Mouse (Mus musculus): ENCODE results near the gene Abhd16a.

DNA sequence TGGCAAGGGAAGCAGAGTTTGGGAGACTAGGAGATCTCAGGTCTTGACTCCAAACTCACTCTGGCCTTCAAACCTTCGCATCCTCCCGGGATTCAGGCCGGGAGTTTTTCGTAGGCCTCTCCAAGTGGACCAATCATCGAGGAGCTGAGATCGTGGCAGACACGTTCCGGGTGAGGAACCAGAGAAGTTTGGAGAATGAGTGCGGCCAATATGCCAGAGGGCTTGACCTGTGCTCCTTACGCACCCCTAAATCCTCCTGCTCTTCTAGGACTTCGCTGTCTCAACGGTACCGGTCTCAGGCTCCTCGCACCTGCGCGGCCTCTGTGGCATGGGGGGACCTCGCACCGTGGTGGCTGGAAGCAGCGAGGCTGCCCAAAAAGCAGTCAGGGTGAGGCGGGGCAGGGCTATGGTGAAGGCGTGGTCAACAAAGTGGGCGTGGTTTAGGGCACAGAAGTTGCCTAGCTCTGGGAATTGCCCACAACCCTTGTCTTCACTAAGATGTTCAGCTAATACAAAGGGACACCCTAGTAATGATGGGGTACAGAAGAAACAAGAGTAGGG, 28.2 kb upstream of the Abhd16a start:
- no peak for TF ChIP-seq GATA1 (IDR thresholded peaks at IDR 0.05; ENCODE audit: borderline replicate concordance, low read length)
- TF ChIP-seq FLI1 (IDR thresholded peaks at IDR 0.05; ENCODE audit: low read length) = no peak
